Mouse (Mus musculus): Measurements from ENCODE around the gene Saxo1.
A peak's percentile ranks its signal among the peaks of the same experiment; 100 is the strongest.

Gene Saxo1

DNA sequence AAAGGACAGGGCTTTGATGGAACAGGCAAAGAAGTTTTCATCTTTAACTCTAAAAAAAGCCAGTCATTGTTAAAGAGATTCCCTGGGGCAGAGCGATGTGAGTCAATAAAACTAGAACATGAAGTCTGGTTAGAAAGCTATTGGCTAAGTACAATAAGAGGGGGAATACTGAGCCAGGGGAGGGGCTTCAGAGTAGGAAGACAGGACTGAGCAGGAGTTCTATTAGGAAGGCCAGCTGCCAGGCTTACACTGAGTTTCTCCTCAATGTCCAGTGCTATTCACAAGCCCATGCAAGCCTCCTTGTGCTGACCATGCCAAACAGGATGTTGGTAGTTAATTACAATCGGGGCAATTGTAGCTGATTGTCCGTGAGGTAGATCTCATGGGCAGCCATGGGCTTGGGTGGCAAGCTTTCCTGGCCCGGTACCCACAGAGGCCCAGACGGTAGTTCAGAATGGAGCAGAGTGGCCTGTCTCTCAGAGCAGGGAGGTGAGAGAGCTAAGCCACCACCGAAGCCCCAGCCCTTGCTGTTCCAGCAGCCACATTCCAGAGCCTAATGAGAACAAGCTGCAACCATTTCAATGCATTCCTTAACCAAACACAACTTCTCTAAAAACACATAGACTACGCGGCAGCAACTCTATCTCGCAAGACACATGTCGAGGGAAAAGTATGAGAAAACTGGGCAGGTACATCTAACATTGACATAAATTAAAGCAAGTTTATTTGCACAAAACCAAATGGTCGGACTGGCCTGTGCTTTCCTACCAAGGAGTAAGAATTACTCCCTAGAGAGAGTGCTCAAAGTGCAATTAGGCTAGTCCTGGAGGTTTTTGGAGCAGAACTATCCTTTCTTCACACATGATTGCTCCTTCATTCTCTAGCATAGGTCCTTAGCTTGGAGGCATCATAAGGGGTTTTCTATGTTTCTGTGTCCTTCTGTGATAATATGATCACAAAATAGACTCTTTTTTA, 30.7 kb downstream of the Saxo1 start:
- DNase-seq (ENCODE audit: low read depth, low spot score) = peak; percentile 22

DNA sequence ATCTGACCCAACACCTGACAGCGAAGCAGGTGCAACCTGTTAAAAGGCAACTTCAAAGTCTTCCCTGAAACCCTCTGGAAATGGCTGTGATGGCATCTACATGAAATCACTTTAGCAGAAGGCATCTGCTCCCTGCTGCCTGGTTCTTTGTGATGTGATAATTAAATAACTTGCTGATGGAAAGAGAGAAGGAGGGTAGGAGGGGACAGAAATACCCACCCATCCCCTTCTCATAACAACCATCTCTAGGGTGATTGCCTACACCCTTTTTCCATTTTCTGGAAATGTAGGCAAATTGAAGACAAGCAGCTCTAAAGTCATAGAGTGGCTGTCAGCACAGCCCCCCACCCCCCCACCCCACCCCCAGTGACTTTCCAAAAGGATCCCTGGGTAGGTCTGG, 33.6 kb downstream of the Saxo1 start:
- no peak for DNase-seq (ENCODE audit: low read depth, low spot score)

DNA sequence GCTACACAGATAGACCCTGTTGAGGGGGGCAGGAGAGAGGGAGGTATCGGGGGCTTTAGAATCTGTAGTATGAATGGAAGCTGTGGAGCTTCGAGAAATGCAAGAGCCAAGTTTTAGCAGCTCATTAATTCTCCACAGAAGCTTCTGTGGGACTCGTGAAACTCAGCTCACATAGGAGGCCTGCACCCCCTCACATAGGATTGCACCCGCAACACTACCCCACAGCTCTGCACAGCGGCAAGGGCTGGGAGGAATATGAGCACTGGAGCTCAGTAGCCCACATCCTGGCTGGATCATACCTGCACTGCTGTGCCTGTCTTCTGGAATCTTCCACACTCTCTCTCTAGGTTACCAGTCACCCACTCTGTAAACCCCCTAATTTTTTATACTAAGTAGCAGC, 34.4 kb downstream of the Saxo1 start:
- DNase-seq (ENCODE audit: low read depth, low spot score) = no peak

DNA sequence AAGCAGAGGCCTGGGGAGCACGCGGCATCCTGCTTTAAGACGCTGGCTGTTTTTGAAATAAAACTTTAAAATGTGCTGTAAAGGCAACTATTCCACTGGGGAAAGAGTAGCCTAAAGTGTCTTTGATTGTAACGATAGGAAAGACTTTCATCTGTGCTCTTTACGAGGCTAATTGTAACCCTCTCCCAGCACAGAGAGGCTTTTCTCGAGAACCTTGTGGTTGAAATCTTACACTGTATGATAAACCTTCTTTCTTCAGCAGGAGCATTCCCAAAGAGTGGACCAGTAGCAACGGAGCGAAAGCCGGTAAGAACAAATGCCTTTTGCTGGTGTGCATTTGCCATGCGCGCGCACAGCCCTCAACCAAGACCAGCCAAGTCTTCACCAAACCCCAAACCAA, 37.4 kb downstream of the Saxo1 start:
- DNase-seq (ENCODE audit: low read depth, low spot score) = no peak

DNA sequence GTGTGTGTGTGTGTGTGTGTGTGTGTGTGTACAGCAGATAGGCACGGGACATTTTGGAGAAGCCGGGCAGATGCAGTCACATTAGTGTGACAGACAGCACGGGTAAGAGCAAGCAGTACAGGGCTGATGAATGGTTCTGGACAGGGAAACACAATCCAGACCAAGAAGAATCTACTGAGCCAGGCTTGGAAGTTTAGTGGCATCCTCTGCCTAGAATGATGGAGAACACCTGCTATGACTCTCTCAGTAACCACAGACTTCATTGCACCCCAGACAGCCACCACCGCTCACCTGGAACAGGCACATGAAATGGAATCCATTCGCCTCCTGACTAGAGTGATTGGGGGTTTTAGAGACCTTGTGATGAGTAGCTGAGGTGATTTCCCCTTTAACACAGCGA, 38.2 kb downstream of the Saxo1 start:
- no peak for DNase-seq (ENCODE audit: low read depth, low spot score)

DNA sequence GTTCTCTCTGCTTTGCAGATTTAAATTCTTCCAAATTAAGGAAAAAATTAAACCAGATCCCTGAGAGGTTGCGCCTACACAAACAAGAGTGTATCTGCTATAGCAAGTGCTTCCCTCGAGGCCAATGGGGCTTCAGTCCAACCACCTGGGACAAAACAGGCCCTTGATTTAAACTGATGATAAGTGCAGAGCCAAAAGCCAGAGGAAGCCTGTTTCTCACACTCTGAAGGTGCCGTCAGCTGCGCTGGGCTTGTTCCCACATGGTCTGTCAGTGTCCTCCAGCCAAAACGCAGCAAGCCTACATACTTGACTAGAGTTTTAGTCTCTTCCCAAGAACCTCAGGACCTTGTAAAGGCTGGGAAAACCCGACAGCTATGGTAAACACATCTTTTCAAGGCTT, 53.5 kb downstream of the Saxo1 start:
- no peak for DNase-seq (ENCODE audit: low read depth, low spot score)

DNA sequence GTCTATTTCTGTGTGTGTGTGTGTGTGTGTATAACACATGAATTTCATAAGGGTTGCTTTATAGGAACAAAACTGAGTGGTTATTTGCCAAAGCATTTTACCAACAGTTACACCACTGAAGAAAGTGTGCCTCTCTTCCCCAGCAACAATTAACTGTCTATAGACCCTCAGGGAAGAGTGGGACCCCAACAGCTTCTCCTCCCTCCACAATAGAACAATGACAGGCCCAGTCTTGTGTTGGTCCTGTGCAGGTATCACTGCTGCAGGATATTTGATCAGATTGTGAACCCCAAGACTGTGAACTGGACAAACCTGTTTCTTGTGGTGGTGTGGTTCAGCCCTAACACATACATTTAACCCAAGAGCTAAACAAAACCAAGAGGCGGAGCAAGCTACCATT, 58.6 kb downstream of the Saxo1 start:
- DNase-seq (ENCODE audit: low read depth, low spot score) = no peak

DNA sequence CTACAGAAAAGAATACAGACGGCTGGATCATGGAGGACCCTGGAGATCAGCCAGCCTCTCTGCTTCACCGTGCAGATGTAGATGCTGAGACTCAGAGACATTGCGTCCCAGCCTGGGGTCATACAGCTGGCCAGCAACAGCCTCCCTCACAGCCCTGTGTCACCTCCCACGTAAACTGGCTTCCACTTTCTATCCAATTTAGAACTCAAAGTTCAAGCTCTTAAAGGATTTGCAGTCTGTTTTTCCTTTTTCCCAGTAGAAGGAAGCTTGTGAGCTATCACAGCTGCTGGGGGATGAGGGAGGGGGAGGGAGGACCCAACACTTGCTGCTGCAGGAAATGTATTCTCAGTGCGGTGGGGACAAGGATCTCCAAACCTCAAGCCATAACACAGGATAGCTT, 59.4 kb downstream of the Saxo1 start:
- DNase-seq (ENCODE audit: low read depth, low spot score) = no peak

DNA sequence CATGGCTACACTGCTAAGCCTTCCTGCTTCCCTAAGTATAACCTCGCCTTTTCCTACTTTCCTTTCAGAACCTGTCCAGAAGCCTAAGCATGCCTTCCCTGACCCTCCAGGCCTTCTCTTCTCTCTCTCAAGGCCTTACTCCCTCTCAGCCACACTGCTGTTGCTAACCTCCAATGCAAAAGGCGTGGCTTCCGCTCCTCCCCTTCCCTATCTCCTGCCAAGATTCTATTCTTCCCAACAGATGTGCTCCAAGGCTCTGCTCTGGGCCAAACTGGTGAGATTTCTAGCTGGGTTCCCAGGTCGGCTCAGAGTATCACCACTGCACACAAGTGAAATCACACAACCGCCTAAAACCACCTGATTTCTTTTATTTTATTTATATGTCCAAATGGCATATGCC, 69.0 kb downstream of the Saxo1 start:
- peak; percentile 36 for DNase-seq (ENCODE audit: low read depth, low spot score)

DNA sequence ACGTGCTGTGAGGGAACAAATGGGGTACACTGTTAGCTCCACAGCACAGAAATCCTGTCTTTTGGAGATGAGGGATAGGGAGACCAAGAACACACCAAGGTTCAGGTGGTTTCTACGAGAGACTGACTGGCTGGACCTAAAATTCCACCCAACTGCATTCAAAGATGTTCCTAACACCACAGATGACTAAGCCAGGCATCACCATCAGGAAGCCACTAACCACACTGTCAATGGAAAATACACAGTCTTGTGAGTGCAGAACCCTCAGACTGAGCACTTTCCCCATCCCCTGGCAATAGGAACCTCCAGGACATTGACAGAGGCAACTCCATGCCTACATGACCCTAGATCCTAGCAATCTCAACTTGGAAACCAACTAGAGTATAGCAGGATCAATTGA, 71.2 kb downstream of the Saxo1 start:
- peak; percentile 6 for DNase-seq (ENCODE audit: low read depth, low spot score)

DNA sequence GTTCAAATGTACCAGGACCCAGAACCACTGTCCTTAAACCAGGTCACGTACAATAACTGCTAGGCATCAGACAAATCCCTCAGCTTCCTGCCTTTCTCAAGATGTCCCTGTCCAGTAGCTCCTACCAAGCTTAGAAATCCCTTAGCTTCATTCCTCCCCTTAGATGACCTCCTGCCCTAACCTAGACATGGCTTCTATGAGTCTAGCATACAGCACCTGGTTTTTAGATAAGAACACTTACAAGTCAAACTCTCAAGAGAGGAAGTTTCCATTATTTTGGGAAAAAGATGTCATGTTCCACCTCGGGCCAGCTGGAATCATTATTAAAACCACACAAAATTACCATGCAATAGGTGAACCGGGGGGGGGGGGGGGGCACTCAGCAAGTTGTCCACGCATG, 71.6 kb downstream of the Saxo1 start:
- DNase-seq (ENCODE audit: low read depth, low spot score) = no peak

DNA sequence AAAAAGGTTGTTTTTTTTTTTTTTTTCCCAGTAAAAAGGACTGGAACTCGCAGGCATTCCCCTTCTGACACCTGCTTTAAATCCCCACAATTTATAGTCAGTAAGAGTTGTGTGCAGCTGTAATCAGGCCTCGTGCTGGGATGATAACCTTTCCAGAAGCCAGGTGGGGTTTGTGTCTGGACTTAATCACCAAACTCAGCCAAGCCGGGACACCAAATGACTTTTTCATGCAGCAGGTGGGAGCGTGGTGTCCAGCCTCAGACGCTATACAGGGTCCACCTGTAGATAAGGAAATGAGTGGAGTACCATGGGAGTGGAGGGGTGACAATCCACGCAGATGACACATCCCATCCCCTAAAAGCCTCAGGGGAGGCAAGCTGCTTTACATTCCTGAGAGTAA, 73.1 kb downstream of the Saxo1 start:
- DNase-seq (ENCODE audit: low read depth, low spot score) = no peak

DNA sequence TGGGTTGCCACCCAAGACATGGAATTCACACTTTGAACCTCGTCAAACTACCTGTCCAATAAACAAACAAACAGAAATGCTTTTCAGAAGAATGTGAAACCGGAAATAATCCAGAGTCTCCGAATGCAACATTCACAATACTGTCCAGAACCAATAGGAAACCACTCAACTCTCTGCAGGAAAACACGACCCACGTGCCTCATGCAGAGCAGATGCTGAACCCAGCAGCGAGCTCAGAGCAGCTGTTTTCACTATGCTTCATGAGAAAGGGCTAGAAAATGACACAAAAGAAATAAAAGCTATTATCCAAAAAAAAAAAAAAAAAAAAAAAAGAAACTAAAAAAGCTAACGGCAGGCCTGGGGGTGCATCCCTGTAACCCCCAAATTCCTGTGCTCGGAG, 74.4 kb downstream of the Saxo1 start:
- no peak for DNase-seq (ENCODE audit: low read depth, low spot score)

DNA sequence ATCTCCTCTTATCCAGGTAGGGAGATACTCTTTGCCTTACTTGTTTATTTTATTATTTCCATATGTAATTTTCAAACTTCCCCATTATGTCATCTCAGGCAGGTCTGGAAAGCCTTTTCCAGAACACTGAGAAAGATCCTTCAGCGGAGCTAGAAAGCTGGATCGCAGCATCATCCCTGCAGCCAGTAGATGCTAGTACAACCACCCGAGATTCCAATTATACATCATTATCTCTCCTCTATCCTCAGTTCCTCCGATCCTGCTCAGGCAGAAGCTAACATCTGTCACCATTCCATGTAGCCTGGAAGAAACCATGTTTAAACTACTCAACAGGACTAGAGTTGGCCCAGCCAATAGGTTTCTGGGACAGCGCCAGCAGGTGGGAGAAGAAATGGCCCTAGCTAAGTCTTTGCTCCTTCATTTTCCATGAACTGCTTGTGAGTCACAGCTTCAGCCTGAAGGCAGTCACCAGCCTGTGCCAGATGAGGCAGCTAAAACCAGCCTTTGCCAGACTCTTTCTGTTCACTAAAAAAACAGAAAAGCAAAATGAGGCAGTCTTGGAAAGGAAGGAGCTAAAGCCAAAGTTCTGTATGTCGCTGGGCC, 75.0 kb downstream of the Saxo1 start:
- DNase-seq (ENCODE audit: low read depth, low spot score) = peak; percentile 48

DNA sequence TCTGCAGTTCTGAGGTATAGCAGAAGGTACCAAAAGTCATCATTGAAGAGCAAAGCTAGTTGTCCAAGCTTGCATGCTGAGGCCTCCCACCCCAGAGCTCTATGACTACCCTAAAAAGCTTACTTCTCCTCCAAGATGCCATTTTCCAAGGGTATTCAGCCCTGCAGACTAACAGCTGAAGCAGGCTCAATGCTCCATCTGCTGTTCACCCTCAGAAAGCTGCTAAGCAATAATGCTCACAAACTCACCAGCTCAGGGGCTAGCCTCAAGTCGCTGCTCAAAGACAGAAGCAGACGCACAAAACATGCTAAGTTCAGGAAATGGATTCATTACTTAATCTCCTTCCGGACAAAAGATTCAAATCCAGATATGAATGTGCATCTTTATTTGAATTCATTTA, 77.2 kb downstream of the Saxo1 start:
- DNase-seq (ENCODE audit: low read depth, low spot score) = no peak

DNA sequence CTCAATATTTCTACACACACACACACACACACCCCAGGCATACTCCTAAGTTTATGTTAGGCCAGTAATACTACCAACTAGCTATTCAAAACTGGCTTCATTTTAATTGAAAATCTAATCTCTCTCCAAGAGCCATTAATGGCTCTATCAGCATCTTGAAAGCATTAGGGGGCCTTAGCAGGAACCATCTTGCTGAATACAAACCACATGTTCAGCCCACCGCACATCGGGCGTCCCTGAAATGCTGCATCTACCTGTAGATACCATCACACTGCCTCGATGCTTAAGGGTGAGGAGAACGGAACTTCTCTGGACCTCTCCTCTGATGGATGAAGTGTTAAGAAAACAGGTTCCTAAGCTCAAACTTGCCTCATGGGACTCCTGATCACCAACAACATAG, 93.3 kb downstream of the Saxo1 start:
- DNase-seq (ENCODE audit: low read depth, low spot score) = no peak

DNA sequence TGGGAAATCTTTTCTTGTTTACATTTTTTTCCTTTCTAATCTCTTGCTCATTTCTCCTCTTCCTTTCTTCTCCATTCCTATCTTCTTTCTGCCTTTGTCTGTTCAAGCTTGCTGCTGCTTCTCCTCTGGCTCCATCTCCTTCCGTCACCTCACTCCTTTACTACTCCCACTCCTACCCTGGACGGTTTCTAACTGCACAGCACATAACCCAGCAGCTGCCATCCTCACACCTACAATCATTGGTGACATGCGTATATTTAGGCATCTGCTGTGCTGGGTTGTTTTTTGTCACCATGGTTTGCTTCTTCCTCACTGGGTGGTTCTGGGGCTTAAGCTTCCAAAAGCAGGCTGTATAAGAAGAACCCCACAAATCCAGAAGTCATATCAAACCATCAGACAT, 107.7 kb downstream of the Saxo1 start:
- no peak for DNase-seq (ENCODE audit: low read depth, low spot score)

DNA sequence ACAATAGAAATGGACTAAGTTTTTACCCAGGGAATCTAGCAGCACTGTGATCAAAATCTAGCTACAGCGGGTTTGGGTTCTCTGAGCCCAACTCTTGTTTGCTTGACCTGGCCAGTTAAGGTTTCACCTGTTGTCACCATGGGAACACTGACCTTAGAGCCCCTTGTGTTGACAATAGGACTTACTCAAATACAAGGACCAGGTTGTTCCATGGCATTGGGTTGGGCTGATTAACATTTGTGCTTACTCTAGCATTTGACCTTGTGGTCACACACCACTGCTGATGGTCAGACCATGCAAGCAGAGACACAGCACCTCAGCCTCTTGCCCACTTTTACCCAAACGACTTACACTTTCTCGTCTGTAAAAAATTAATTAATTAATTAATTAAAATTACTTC, 121.8 kb downstream of the Saxo1 start:
- no peak for DNase-seq (ENCODE audit: low read depth, low spot score)

DNA sequence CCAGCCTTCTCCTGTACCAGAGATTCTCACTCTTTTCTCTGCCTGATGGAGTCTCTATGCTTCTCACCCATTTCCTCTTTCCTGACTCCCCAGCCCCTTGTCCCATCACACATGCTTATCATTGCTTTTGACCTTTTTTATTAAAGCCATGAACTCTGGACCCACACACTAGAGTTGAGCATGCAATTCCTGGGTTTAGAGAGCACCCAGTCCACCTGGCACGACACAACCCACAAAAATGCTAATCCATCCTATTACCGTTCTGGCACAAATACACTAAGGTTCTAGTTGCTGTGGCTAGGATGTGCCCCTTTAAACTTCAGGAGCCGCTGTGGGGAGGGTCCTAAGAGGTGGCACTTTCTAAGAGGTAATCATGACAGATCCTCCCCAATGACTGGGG, 122.5 kb downstream of the Saxo1 start:
- DNase-seq (ENCODE audit: low read depth, low spot score) = no peak

DNA sequence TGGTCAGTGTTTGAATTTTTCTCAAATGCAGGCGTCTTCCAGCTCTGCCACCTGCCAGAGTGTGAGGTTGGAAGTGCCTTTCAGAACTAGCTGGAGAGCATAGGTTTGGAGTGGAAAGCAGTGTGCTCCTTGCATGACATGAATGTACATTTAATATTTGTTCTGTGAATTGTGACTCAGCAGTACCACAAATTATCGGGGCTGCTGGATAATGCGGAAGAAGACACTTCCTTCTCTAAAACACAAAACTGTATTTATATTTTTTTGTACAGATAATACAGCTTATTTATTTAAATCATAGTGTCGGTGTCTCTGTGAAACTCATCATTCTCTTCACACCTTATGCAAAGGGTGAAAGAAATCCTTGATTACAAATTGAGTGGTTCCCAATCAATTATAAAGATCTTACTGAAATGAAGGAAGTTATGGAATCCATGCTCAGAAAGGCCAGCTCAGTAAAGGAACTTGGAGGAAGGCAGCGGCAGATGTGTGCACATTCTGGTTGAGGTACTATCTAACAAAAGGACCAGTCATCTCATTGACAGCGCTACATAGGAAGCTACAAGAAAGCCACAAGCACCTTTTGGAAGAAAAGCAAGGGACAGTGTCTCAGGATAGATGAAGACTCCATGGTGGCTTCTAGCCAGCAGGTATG, 129.9 kb downstream of the Saxo1 start:
- no peak for DNase-seq (ENCODE audit: low read depth, low spot score)

DNA sequence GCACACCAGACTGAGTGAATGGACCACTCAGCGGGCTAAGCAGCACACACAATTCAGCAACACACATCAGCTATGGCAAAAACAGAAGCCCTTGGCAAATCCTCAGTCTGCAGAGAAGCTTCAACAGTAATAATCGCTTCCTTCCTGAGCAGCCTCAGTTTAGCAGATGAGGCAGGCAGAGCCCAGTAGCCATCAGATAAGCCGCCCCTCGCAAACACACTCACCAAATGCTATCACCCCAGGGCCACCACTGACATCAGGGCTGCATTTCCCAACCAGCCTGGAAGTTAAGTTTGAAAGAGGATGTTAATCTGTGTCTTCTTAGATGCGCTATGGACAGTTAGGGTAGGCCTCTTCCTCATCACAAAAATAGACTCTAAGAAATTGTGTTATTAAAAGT, 130.8 kb downstream of the Saxo1 start:
- no peak for DNase-seq (ENCODE audit: low read depth, low spot score)

DNA sequence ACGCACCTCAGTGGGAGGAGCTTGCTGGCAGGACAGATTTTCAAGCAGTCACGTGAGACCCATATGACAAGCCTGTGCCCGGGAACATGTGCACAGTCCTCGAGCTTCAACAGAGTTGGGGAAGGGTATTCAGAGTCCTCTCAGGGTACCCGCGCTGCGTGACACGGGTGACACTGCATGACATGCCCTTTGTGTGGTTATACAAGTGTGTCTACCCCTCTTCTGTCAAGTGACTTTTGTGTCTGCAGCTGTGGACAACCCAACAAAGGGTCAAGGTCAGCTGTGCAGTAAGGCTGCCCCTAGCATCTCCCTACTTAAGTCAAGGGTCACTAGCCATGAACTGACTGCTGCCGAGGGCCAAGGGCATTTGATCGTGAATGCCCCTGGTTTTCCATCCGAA, 131.6 kb downstream of the Saxo1 start:
- no peak for DNase-seq (ENCODE audit: low read depth, low spot score)

DNA sequence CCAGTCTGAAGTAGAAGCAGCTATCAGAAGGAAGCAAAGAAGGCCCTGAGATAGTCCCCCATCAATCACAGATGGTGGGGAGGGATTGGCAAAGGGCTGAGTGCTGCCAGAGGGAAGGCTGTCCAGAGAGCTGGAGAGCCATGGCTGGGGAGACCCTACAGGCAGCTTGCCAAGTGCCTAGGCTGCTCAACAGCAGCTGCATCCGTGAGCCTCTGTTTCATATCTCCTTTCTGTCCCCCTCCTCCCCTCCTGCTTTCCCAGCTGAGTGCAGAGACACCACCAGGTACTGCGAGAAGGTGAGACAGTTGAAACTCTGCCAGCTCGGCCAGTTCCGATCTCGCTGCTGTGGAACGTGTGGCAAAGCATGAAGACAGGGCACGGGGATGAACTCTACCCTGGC, 132.5 kb downstream of the Saxo1 start:
- no peak for DNase-seq (ENCODE audit: low read depth, low spot score)
